Mouse (Mus musculus): ENCODE data around the gene Ccdc51. TPM values are rescaled to one million over a fixed set of nuclear protein-coding genes. Genes with fewer than 3 reads are reported as not detected.

The Ccdc51 gene
- total and polyA plus RNA-seq, 3 experiments: 15.1 to 28.4 TPM; not detected in 1

DNA sequence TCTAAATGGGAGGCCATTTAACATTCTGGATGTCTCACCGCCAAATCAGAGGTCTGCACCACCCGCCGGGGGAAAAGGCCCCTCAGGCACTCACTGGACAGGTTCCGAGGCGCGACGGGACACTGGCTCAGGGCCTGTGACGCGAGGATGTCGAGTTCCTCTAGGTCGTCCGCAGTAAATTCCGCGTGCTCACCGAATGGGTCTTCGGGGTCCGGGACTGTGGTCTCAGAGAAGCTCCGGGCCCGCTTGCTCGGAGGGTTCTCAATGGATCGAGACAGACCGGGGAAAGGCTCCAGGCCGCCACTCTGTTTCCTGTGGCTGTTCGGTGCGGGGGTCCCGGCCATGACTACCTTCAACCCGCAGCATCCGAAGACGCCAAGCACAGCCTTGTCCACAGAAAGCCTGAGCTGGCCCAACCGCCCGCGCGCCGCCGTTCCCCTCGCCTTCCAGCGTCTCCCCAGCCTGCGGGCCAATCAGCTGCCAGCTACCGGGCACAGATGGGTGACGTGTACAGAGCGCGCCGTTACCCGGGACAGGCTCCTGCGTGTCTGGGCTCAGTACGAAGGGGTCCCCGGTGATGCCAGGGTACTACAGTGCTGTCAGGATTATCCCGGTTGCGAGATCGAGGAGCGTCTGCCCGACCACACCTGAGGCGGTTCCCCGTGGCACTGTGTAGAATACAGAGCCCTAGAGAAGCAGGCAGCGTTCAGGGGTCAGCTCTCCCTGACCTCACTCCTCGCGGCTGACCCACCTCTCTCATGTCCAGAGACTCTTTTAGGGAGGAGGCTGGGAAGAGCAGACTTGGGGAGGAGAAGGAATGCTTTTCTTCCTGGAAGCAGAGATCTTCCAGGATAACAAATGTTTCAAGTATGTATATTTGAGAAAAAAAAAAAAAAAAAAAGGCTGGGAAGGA lies 8.4 kb upstream of the Ccdc51 start, which contains the start of gene Atrip:
TSS of gene Atrip (minus strand) at position 464 of the 913 bp plus-strand sequence.
- Histone ChIP-seq H3K9ac (ENCODE audit: control insufficient read depth, low read depth, low read length, poor library complexity, severe bottlenecking) (peak within 1 kb of the TSS; percentile 86), H3K36me3 (ENCODE audit: control insufficient read depth in 1 of 2, insufficient read depth in 2 of 2, low read length in 2 of 2) (peaks cover 6 to 15% of the 10 kb centered on the region in 2 experiments), H3K4me1 (ENCODE audit: control insufficient read depth in 1 of 2, insufficient read depth in 2 of 2, low read length in 2 of 2) (peaks cover 6 to 17% of the 10 kb centered on the region in 2 experiments; a peak in 3 of 4 replicates), H3K27ac (ENCODE audit: control insufficient read depth, low read depth, low read length) (peak within 1 kb of the TSS; percentile 39), H3K79me2 (ENCODE audit: control insufficient read depth, insufficient read depth, low read length, poor library complexity) (peaks cover 22% of the 10 kb centered on the region), H3K27me3 (ENCODE audit: control insufficient read depth in 1 of 2, insufficient read depth in 2 of 2, low read length in 2 of 2) (no peaks in the 10 kb centered on the region), H3K9me3 (replicated peaks; ENCODE audit: insufficient read depth, low read length) (no peaks in the 10 kb centered on the region), H3K4me3 (ENCODE audit: control insufficient read depth in 1 of 2, insufficient read depth in 1 of 2, low read depth in 2 of 2, low read length in 2 of 2) (peak within 1 kb of the TSS; percentile 69 to 82)
- peak; percentile 93 for DNase-seq (ENCODE audit: low read depth, low spot score)
- TF ChIP-seq TBP (IDR thresholded peaks at IDR 0.05; ENCODE audit: low read depth, low read length): peak; percentile 55; the same call in 1 of the 2 replicates
- TF ChIP-seq MAX (IDR thresholded peaks at IDR 0.05; ENCODE audit: low read length): no peak; the same call in 1 of the 2 replicates
- peak; percentile 79 for TF ChIP-seq ZMIZ1 (IDR thresholded peaks at IDR 0.05; ENCODE audit: low read depth, low read length)
- TF ChIP-seq SMC3 (IDR thresholded peaks at IDR 0.05; ENCODE audit: low read depth, low read length): no peak
- TF ChIP-seq HCFC1 (IDR thresholded peaks at IDR 0.05; ENCODE audit: low read depth, low read length): peak; percentile 86
- TF ChIP-seq JUND (IDR thresholded peaks at IDR 0.05; ENCODE audit: low read depth, low read length): no peak
- TF ChIP-seq POLR2AphosphoS5 (IDR thresholded peaks at IDR 0.05; ENCODE audit: borderline replicate concordance, low read depth, low read length): no peak
- no peak for TF ChIP-seq USF1 (IDR thresholded peaks at IDR 0.05; ENCODE audit: low read depth, low read length)
- no peak for TF ChIP-seq CHD2 (IDR thresholded peaks at IDR 0.05; ENCODE audit: low read length)
- peak; percentile 81 for TF ChIP-seq POLR2AphosphoS2 (IDR thresholded peaks at IDR 0.05; ENCODE audit: low read length)
- peak; percentile 89 for TF ChIP-seq MXI1 (IDR thresholded peaks at IDR 0.05; ENCODE audit: low read depth, low read length)
- TF ChIP-seq MAZ (IDR thresholded peaks at IDR 0.05; ENCODE audit: low read depth, low read length): no peak
- TF ChIP-seq UBTF (IDR thresholded peaks at IDR 0.05; ENCODE audit: borderline replicate concordance, insufficient read depth, low read depth, low read length): 0 out of 2 replicates have a peak, but pooled peaks have one; percentile 60
- no peak for TF ChIP-seq MEF2A (IDR thresholded peaks at IDR 0.05; ENCODE audit: extremely low read depth, insufficient replicate concordance, low read depth, low read length, poor library complexity, severe bottlenecking)
- TF ChIP-seq ZNF384 (IDR thresholded peaks at IDR 0.05; ENCODE audit: low read depth, low read length): peak; percentile 57
- no peak for TF ChIP-seq RAD21 (IDR thresholded peaks at IDR 0.05; ENCODE audit: low read depth, low read length)
- no peak for TF ChIP-seq EP300 (IDR thresholded peaks at IDR 0.05; ENCODE audit: low read depth in 1 of 2, low read length in 2 of 2)
- no peak for TF ChIP-seq MAFK (IDR thresholded peaks at IDR 0.05; ENCODE audit: borderline replicate concordance, low read depth, low read length)
- TF ChIP-seq GATA1 (IDR thresholded peaks at IDR 0.05; ENCODE audit: low read depth, low read length): no peak
- TF ChIP-seq CHD1 (IDR thresholded peaks at IDR 0.05; ENCODE audit: low read depth, low read length): peak; percentile 3; the same call in 1 of the 2 replicates
- no peak; the same call in 1 of the 2 replicates for TF ChIP-seq KAT2A (conservative IDR thresholded peaks at IDR 0.05; ENCODE audit: low read depth, low read length)
- no peak for TF ChIP-seq ZC3H11A (IDR thresholded peaks at IDR 0.05; ENCODE audit: low read depth, low read length)
- peak; percentile 86 for TF ChIP-seq SIN3A (IDR thresholded peaks at IDR 0.05; ENCODE audit: low read length)
- TF ChIP-seq USF2 (IDR thresholded peaks at IDR 0.05; ENCODE audit: borderline replicate concordance in 1 of 2, insufficient read depth in 1 of 2, low read depth in 1 of 2, low read length in 2 of 2): no peak
- TF ChIP-seq CTCF (IDR thresholded peaks at IDR 0.05 in 2 of 3, conservative IDR thresholded peaks at IDR 0.05 in 1 of 3; ENCODE audit: control insufficient read depth in 1 of 3, insufficient read depth in 1 of 3, low read depth in 2 of 3, low read length in 3 of 3, poor library complexity in 1 of 3, severe bottlenecking in 1 of 3): no peak
- no peak for TF ChIP-seq ETS1 (IDR thresholded peaks at IDR 0.05; ENCODE audit: low read depth, low read length)
- TF ChIP-seq TAL1 (IDR thresholded peaks at IDR 0.05; ENCODE audit: low read length): no peak
- no peak for TF ChIP-seq BHLHE40 (IDR thresholded peaks at IDR 0.05; ENCODE audit: borderline replicate concordance, low read depth, low read length)
- TF ChIP-seq E2F4 (IDR thresholded peaks at IDR 0.05; ENCODE audit: borderline replicate concordance, low read depth, low read length): no peak
- TF ChIP-seq NRF1 (IDR thresholded peaks at IDR 0.05; ENCODE audit: insufficient read depth, low read depth, low read length, poor library complexity, severe bottlenecking): no peak
- no peak for TF ChIP-seq GABPA (IDR thresholded peaks at IDR 0.05; ENCODE audit: low read depth, low read length)
- TF ChIP-seq ZKSCAN1 (IDR thresholded peaks at IDR 0.05; ENCODE audit: low read depth, low read length): no peak; the same call in 1 of the 2 replicates
- peak; percentile 90 for TF ChIP-seq NELFE (IDR thresholded peaks at IDR 0.05; ENCODE audit: low read depth, low read length)
- no peak for TF ChIP-seq RCOR1 (IDR thresholded peaks at IDR 0.05; ENCODE audit: low read depth, low read length)
- 0 out of 2 replicates have a peak, but pooled peaks have one; percentile 22 for TF ChIP-seq ELF1 (IDR thresholded peaks at IDR 0.05; ENCODE audit: low read depth, low read length)

All from MEL (cell line).